In the genomic region with DNA sequence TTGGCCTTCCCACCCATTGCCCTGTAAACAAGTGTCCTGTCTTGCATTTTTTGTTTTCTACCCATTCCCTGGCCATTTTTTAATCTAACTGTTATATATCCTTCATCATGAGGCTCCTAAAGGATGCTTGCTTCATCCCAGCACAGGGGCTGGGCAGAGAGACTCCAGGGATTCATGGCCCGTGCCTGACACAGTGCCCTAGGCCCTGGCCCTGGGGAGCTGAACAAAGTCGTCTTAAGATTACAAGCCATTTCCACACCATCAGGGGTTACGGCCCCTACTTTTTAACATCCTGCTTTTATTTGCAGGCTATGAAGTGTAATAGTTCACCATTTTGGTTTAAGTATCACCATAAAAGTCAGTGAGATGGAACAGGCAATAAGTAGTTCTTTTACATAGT, we compare ENCODE assay signal across 27 mouse cellular contexts.
"Had no signal": no experiment of that assay in that cellular context is flagged by ENCODE, and none has a peak within 500 bp of the region (broad histone marks: within the 10 kb centered on the region; RNA-seq: fewer than 3 reads in every experiment).

No protein-coding gene starts in this region.

- H3K4me1 ChIP-seq: heart, embryonic 13.5 days; heart, embryonic 15.5 days; hindbrain, embryonic 10.5 days; hindbrain, embryonic 12.5 days; intestine, embryonic 15.5 days; liver, embryonic 13.5 days; liver, embryonic 15.5 days had no signal

- H3K27ac ChIP-seq: gastrocnemius, adult 2 months; heart, adult 2 months; heart, embryonic 13.5 days; heart, embryonic 15.5 days; hindbrain, embryonic 10.5 days; hindbrain, embryonic 12.5 days; hindbrain, embryonic 14.5 days; intestine, embryonic 15.5 days; layer of hippocampus, adult 2 months; left cerebral cortex, adult 2 months; limb, embryonic 12.5 days; liver, embryonic 13.5 days; liver, embryonic 15.5 days had no signal

- H3K4me3 ChIP-seq: gastrocnemius, adult 2 months; heart, adult 2 months; heart, embryonic 13.5 days; heart, embryonic 15.5 days; hindbrain, embryonic 10.5 days; hindbrain, embryonic 12.5 days; intestine, embryonic 15.5 days; layer of hippocampus, adult 2 months; left cerebral cortex, adult 2 months; limb, embryonic 12.5 days; liver, embryonic 13.5 days; liver, embryonic 15.5 days had no signal

- H3K9ac ChIP-seq: forebrain, postnatal 0 days; heart, embryonic 13.5 days; heart, embryonic 15.5 days; hindbrain, embryonic 12.5 days; hindbrain, embryonic 14.5 days; intestine, embryonic 15.5 days; limb, embryonic 12.5 days; liver, embryonic 13.5 days; liver, embryonic 15.5 days; liver, postnatal 0 days had no signal

- DNase-seq: forebrain, postnatal 0 days; gastrocnemius, adult 2 months; gastrocnemius, postnatal 10 days; gastrocnemius, postnatal 25 days; heart, adult 2 months; heart, postnatal 4 days; kidney, adult 2 months; kidney, postnatal 25 days; kidney, postnatal 4 days; liver; liver, embryonic 13.5 days; liver, postnatal 0 days had no signal

- H3K4me2 ChIP-seq: heart, embryonic 11.5 days; heart, embryonic 13.5 days; heart, embryonic 15.5 days; hindbrain, embryonic 12.5 days; hindbrain, embryonic 14.5 days; intestine, embryonic 15.5 days; limb, embryonic 12.5 days; liver, embryonic 11.5 days; liver, embryonic 13.5 days; liver, embryonic 15.5 days had no signal

- ATAC-seq: forebrain, postnatal 0 days; hindbrain, embryonic 16.5 days; inflammation-experienced regulatory T-cells, adult 6 months; intestine, embryonic 15.5 days; intestine, postnatal 0 days; liver, postnatal 0 days had no signal

- H3K9me3 ChIP-seq: heart, embryonic 13.5 days; heart, embryonic 15.5 days; hindbrain, embryonic 10.5 days; hindbrain, embryonic 12.5 days; intestine, embryonic 15.5 days; limb, embryonic 12.5 days; liver, embryonic 13.5 days; liver, embryonic 15.5 days had no signal

- H3K27me3 ChIP-seq: heart, embryonic 13.5 days; heart, embryonic 15.5 days; hindbrain, embryonic 12.5 days; intestine, embryonic 15.5 days; liver, embryonic 13.5 days; liver, embryonic 15.5 days had no signal

- H3K36me3 ChIP-seq: heart, embryonic 13.5 days; heart, embryonic 15.5 days; hindbrain, embryonic 10.5 days; hindbrain, embryonic 12.5 days; intestine, embryonic 15.5 days; limb, embryonic 12.5 days; liver, embryonic 13.5 days; liver, embryonic 15.5 days had no signal
